Mouse (Mus musculus) intestine, embryonic 16.5 days (tissue): ENCODE measurements around the gene Meioc. TPM values are rescaled to one million over a fixed set of nuclear protein-coding genes. Genes with fewer than 3 reads are reported as not detected.
"Not testable (repeated sequence)": the region's sequence is repeated elsewhere in the genome, so short reads cannot be mapped to it uniquely, and the experiment has no call there.

ENCODE experiments used
- ATAC-seq: fragments of 200-750 bp; cut with Nextera tagmentation; 2 replicates; pipeline ENCODE4 v1.8.0; 2017; ENCODE audit warnings: moderate TSS enrichment, moderate library complexity
- H3K27ac ChIP-seq: fragments of 300-500 bp; sonication (generic); 2 replicates; pipeline ENCODE4 v1.5.1; 2014; ENCODE audit warnings: mild to moderate bottlenecking, low read length
- H3K27me3 ChIP-seq: fragments of 300-500 bp; sonication (generic); replicated peaks from 2 replicates; pipeline ENCODE4 v1.6.1; 2014; ENCODE audit warnings: low read length, control low read depth, mixed read lengths; ENCODE audit not compliant: control insufficient read depth, insufficient read depth
- H3K36me3 ChIP-seq: fragments of 300-500 bp; sonication (generic); 2 replicates; pipeline ENCODE4 v1.6.1; 2014; ENCODE audit warnings: low read length, control low read depth; ENCODE audit not compliant: control insufficient read depth, insufficient read depth
- H3K4me1 ChIP-seq: fragments of 300-500 bp; sonication (generic); 2 replicates; pipeline ENCODE4 v1.6.1; 2014; ENCODE audit warnings: low read length, control low read depth, mixed read lengths; ENCODE audit not compliant: control insufficient read depth, insufficient read depth
- H3K4me2 ChIP-seq: fragments of 300-500 bp; sonication (generic); 2 replicates; pipeline ENCODE4 v1.6.1; 2014; ENCODE audit warnings: low read depth, low read length, control low read depth
- H3K4me3 ChIP-seq: fragments of 300-500 bp; sonication (generic); 2 replicates; pipeline ENCODE4 v1.5.1; 2014; ENCODE audit warnings: mild to moderate bottlenecking, low read length
- H3K9ac ChIP-seq: fragments of 300-500 bp; sonication (generic); 2 replicates; pipeline ENCODE4 v1.6.1; 2014; ENCODE audit warnings: low read depth, low read length
- H3K9me3 ChIP-seq: fragments of 300-500 bp; sonication (generic); 2 replicates; pipeline ENCODE4 v1.6.1; 2016; ENCODE audit warnings: low read length, control low read depth; ENCODE audit not compliant: control insufficient read depth
- WGBS: fragments of 180-500 bp; shearing (Covaris S2); extraction: QIAGEN DNeasy Blood & Tissue Kit; methylation state at CpG from one replicate; pipeline ENCODE4 v1.1.7; 2014; 5-methylcytosine and 5-hydroxymethylcytosine counted together
- microRNA-seq: library from miRNA; unstranded; fragments of <30 nt; microRNA quantifications from one replicate; pipeline ENCODE4, GENCODE M21; 2016
- polyA plus RNA-seq: library from polyadenylated mRNA; unstranded; fragments of >200 nt; fragmentation: Nextera tagmentation; extraction: Ambion mirVana; gene quantifications from 2 replicates; pipeline ENCODE4 v1.2.1, GENCODE M21; 2015

Gene Meioc
- polyA plus RNA-seq, 1 experiment from 2014 or later: 0.24 TPM

DNA sequence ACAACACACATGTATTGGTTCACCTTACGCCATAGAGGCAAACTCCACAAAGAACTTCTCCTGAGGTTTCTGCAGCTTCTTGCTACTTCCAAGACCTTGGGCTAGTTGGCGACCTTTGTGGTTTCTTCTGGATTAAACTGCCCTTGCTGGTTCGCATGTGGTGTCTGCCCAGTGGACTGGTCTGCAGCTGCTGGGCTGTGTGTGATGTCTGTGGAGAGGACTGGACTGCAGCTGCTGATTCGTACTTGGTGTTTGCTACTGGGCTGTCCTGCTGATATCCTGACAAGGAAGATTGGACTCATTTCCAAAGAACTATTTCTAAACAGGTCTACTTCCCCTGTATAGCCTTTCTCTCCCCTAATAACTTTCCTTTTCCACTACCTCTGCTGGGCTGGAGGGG lies 48.9 kb downstream of the Meioc start:
- no peaks in the 10 kb centered on the region for H3K36me3 ChIP-seq
- no peaks in the 10 kb centered on the region for H3K27me3 ChIP-seq
- no peak overlapping the region for H3K27ac ChIP-seq
- H3K9me3 ChIP-seq: peaks cover 4% of the 10 kb centered on the region; the same call in 1 of the 2 replicates
- H3K4me1 ChIP-seq: no peaks in the 10 kb centered on the region
- ATAC-seq: no peak
- 89% methylated on average over 4 of the region's 4 CpGs for WGBS
- no peak overlapping the region for H3K4me3 ChIP-seq
- no peak overlapping the region for H3K9ac ChIP-seq
- no peak overlapping the region for H3K4me2 ChIP-seq

DNA sequence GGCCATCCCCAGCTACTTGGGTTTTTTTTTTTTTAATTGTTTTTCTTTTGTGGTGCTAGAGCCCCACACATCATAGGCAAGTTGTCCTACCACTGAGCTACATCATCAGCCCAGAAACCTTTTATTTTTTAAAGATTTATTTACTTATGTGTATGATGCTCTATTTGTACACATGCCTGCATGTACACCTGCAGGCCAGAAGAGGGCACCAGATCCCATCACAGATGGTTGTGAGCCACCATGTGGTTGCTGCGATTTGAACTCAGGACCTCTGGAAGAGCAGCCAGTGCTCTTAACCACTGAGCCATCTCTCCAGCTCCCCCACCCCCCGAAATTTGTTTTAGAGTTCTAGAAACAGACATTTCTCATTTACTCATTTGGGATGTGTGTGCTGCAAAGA lies 51.1 kb downstream of the Meioc start:
- not testable (repeated sequence) for H3K4me1 ChIP-seq, ATAC-seq, H3K4me3 ChIP-seq, H3K4me2 ChIP-seq, H3K9ac ChIP-seq, H3K36me3 ChIP-seq, H3K27ac ChIP-seq, H3K27me3 ChIP-seq, H3K9me3 ChIP-seq
- WGBS: 78% methylated on average over 2 of the region's 2 CpGs

DNA sequence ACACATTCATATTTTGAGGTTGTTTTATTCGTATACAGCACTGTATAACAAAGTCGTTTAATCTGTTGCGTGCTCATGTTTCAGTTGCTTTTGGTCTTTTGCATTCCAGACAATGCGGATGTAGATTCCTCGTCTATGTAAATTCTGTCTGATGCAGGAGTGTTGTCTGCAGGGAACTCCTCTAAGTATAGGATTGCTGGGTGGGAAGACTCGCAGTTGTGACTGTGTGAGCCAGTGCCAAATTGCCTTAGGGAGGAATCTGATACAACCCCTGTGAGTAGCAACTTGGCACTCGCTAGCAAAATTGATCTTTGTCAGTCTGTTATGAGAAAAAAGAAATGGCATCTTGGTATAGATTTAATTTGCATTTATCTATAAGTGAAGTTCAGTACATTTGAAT lies 52.6 kb downstream of the Meioc start:
- Histone ChIP-seq H3K36me3 (no peaks in the 10 kb centered on the region), H3K4me2 (no peak overlapping the region), H3K9ac (no peak overlapping the region), H3K4me1 (no peaks in the 10 kb centered on the region), H3K27me3 (no peaks in the 10 kb centered on the region), H3K4me3 (no peak overlapping the region), H3K9me3 (peaks cover 4% of the 10 kb centered on the region; the same call in 1 of the 2 replicates), H3K27ac (no peak overlapping the region)
- no peak for ATAC-seq
- WGBS: 82% methylated on average over 7 of the region's 7 CpGs

DNA sequence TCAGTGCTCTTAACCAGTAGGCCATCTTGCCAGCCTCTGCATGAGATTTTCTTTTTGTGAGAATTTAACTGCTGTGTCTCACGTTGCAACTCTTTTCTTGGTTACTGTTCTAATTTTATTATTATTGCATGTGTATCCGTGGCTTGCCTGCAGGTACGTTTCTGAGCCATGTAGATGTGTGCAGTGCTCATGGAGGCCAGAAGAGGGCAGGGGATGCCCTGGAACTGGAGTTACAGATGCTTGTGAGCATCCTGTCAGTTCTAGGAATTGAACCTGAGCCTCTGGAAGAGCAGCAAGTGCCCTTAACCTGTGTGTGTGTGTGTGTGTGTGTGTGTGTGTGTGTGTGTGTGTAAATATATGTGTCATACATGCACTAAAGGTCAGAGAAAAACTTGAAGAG lies 62.1 kb downstream of the Meioc start:
- Histone ChIP-seq H3K36me3 (no peaks in the 10 kb centered on the region), H3K4me1 (no peaks in the 10 kb centered on the region), H3K4me3 (no peak overlapping the region), H3K9me3 (no peaks in the 10 kb centered on the region), H3K27me3 (no peaks in the 10 kb centered on the region), H3K27ac (no peak overlapping the region), H3K4me2 (no peak overlapping the region), H3K9ac (no peak overlapping the region)
- ATAC-seq: no peak
- 38% methylated on average over 3 of the region's 3 CpGs for WGBS

DNA sequence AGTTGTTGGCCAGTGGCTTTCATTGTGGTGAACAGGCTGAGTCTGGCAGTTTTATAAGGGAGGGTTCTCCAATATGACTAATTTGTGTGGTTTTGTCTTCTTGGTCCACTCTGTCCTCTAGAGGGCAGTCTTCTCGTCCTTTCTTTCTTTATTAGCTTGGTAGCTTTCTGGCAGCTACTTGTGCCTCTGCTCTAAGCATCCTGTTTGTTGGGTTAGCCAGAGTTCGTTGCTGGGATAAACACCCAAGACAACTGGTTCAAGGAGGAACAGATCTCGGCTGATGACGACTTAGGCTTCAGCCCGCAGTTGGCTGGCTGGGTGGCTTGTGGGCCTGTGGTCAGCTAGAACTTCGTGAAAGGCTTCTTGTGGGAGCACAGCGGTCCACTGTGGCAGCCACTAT lies 65.1 kb downstream of the Meioc start:
- no peak for ATAC-seq
- no peak overlapping the region for H3K9ac ChIP-seq
- no peaks in the 10 kb centered on the region for H3K27me3 ChIP-seq
- no peaks in the 10 kb centered on the region for H3K4me1 ChIP-seq
- no peak overlapping the region for H3K27ac ChIP-seq
- no peaks in the 10 kb centered on the region for H3K36me3 ChIP-seq
- H3K4me2 ChIP-seq: no peak overlapping the region
- H3K9me3 ChIP-seq: no peaks in the 10 kb centered on the region
- H3K4me3 ChIP-seq: no peak overlapping the region
- WGBS: 35% methylated on average over 7 of the region's 7 CpGs

DNA sequence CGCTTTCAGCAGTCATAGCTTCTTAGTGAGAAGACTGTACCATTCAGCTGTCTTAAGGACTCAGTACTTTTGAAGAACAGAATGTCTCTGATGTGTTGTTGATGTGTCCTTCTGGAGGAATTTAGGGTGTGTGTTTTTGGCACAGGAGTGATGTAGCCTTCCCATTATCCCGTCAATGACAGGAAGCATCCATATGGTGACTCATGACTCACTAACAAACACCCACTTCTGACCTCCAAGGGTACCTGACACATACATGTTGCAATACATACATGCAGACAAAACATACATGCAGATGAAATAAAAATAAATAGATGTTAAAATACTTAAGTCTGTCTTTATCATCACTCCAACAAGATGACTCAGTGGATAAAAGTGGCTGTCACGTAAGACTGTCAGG lies 66.3 kb downstream of the Meioc start:
- no peak overlapping the region for H3K9ac ChIP-seq
- H3K27ac ChIP-seq: no peak overlapping the region
- ATAC-seq: no peak
- no peaks in the 10 kb centered on the region for H3K27me3 ChIP-seq
- no peaks in the 10 kb centered on the region for H3K9me3 ChIP-seq
- H3K4me2 ChIP-seq: no peak overlapping the region
- H3K36me3 ChIP-seq: no peaks in the 10 kb centered on the region
- no peaks in the 10 kb centered on the region for H3K4me1 ChIP-seq
- no peak overlapping the region for H3K4me3 ChIP-seq
- WGBS: 88% methylated on average over 3 of the region's 3 CpGs

DNA sequence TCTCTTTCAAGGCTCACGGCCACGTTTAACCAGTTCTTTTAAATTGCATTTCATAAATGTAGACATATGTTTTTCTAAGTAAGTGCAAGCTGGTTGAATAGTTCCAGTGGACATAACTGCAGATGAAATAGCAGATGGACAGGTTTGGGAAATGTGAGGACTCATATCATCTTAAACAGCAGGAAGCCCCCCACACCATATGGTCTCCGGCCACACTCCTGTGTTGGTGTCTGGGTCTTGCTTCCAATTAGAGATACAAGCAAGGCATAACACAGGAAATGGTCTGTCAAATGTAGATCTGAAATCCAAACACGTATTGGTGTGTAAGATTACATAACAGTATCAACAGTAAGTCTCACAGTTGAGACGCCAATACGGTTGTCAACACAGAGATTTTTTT lies 67.8 kb downstream of the Meioc start:
- no peak for ATAC-seq
- no peaks in the 10 kb centered on the region for H3K9me3 ChIP-seq
- H3K4me2 ChIP-seq: no peak overlapping the region
- no peaks in the 10 kb centered on the region for H3K4me1 ChIP-seq
- H3K27me3 ChIP-seq: no peaks in the 10 kb centered on the region
- no peak overlapping the region for H3K9ac ChIP-seq
- no peak overlapping the region for H3K4me3 ChIP-seq
- no peak overlapping the region for H3K27ac ChIP-seq
- H3K36me3 ChIP-seq: no peaks in the 10 kb centered on the region
- WGBS: 72% methylated on average over 6 of the region's 6 CpGs

Small RNA genes lying within 50 kb of the gene (microRNA-seq; reads per million reads assigned to microRNA genes)
- gene Gm22920: not detected

Other genes with a start within 250 kb of the Meioc start
- gene Grn, start 233.4 kb upstream of the Meioc start, polyA plus RNA-seq: 221 and 245 TPM in 2 replicates
- 0.86 and 1.8 TPM in 2 replicates for gene Fam171a2, start 216.0 kb upstream of the Meioc start, polyA plus RNA-seq
- 3.1 and 3.7 TPM in 2 replicates for gene Itga2b, start 193.6 kb upstream of the Meioc start, polyA plus RNA-seq
- 31.7 and 34.5 TPM in 2 replicates for gene Gpatch8, start 107.3 kb upstream of the Meioc start, polyA plus RNA-seq
- gene Gm11627, start 84.3 kb upstream of the Meioc start, polyA plus RNA-seq: 14.9 and 15.8 TPM in 2 replicates
- 9.4 and 9.8 TPM in 2 replicates for gene Fzd2, start 59.3 kb upstream of the Meioc start, polyA plus RNA-seq
- 36.7 and 39.9 TPM in 2 replicates for gene Ccdc43, start 34.1 kb downstream of the Meioc start, polyA plus RNA-seq
- gene Adam11, start 97.7 kb downstream of the Meioc start, polyA plus RNA-seq: 2.4 and 3.1 TPM in 2 replicates
- gene Gjc1, start 156.0 kb downstream of the Meioc start, polyA plus RNA-seq: 24.9 and 26.2 TPM in 2 replicates
- 0.55 and 0.62 TPM in 2 replicates for gene Higd1b, start 172.1 kb downstream of the Meioc start, polyA plus RNA-seq
- 123 and 140 TPM in 2 replicates for gene Eftud2, start 217.3 kb downstream of the Meioc start, polyA plus RNA-seq
- 0.26 and 0.91 TPM in 2 replicates for gene Ccdc103, start 217.5 kb downstream of the Meioc start, polyA plus RNA-seq
- gene Fam187a, start 221.5 kb downstream of the Meioc start, polyA plus RNA-seq: not detected in 2 replicates
- gene Gfap, start 237.2 kb downstream of the Meioc start, polyA plus RNA-seq: 0.09 and 0.38 TPM in 2 replicates